Mouse (Mus musculus): ENCODE measurements around the gene Nudt4.

GRCm38 (mm10) chr10:95509263-95509662, 54.7 kb downstream of the Nudt4 start:
- TF ChIP-seq CTCF (IDR thresholded peaks at IDR 0.05; ENCODE audit: insufficient read depth, low read depth, low read length) (no peak), POLR2A (IDR thresholded peaks at IDR 0.05; ENCODE audit: insufficient read depth, low read depth, low read length) (no peak)

Measured in olfactory bulb, adult 2 months (tissue).